Mouse (Mus musculus) heart, embryonic 15.5 days (tissue): Measurements from ENCODE around the gene Ubap2. TPM values are rescaled to one million over a fixed set of nuclear protein-coding genes. Genes with fewer than 3 reads are reported as not detected.

Experiments
- ATAC-seq: fragments of 200-750 bp; cut with Nextera tagmentation; replicated peaks from 2 replicates; pipeline ENCODE4 v1.8.0; 2017; ENCODE audit warnings: low read depth, moderate TSS enrichment; ENCODE audit not compliant: insufficient number of reproducible peaks, insufficient read depth, low FRiP score
- H3K27ac ChIP-seq: fragments of 300-500 bp; sonication (generic); 2 replicates; pipeline ENCODE4 v1.5.1; 2015; ENCODE audit warnings: mild to moderate bottlenecking, inconsistent platforms
- H3K27me3 ChIP-seq: fragments of 300-500 bp; sonication (generic); 2 replicates; pipeline ENCODE4 v1.6.1; 2015; ENCODE audit warnings: inconsistent platforms
- H3K36me3 ChIP-seq: fragments of 300-500 bp; sonication (generic); 2 replicates; pipeline ENCODE4 v1.6.1; 2015; ENCODE audit warnings: mild to moderate bottlenecking, inconsistent platforms
- H3K4me1 ChIP-seq: fragments of 300-500 bp; sonication (generic); replicated peaks from 2 replicates; pipeline ENCODE4 v1.6.1; 2015; ENCODE audit warnings: inconsistent platforms
- H3K4me2 ChIP-seq: fragments of 300-500 bp; sonication (generic); 2 replicates; pipeline ENCODE4 v1.6.1; 2015; ENCODE audit warnings: inconsistent platforms, mild to moderate bottlenecking, moderate library complexity
- H3K4me3 ChIP-seq: fragments of 300-500 bp; sonication (generic); 2 replicates; pipeline ENCODE4 v1.5.1; 2015; ENCODE audit warnings: mild to moderate bottlenecking, inconsistent platforms
- H3K9ac ChIP-seq: fragments of 300-500 bp; sonication (generic); 2 replicates; pipeline ENCODE4 v1.6.1; 2015; ENCODE audit warnings: mild to moderate bottlenecking, inconsistent platforms
- H3K9me3 ChIP-seq: fragments of 300-500 bp; sonication (generic); replicated peaks from 2 replicates; pipeline ENCODE4 v1.6.1; 2016; ENCODE audit warnings: inconsistent platforms
- WGBS: fragments of 180-500 bp; shearing (Covaris S2); methylation state at CpG from one replicate; pipeline ENCODE4 v1.1.7; 2015; ENCODE audit warnings: mixed read lengths; 5-methylcytosine and 5-hydroxymethylcytosine counted together
- polyA plus RNA-seq: library from polyadenylated mRNA; unstranded; fragments of >200 nt; fragmentation: Nextera tagmentation; extraction: Ambion mirVana; gene quantifications from 2 replicates; pipeline ENCODE4 v1.2.1, GENCODE M21; 2015

Gene Ubap2
- polyA plus RNA-seq, 1 experiment from 2014 or later, result 47.0 TPM

GRCm38 (mm10) chr4:41158251-41158650 is 116.7 kb downstream of the Ubap2 start:
- peaks cover 11% of the 10 kb centered on the region for H3K4me1 ChIP-seq
- 81% methylated on average over 1 of the region's 1 CpGs for WGBS

GRCm38 (mm10) chr4:41156961-41157360 is 118.0 kb downstream of the Ubap2 start:
- no peaks in the 10 kb centered on the region for H3K36me3 ChIP-seq
- H3K27me3 ChIP-seq, result no peaks in the 10 kb centered on the region
- no peak for ATAC-seq
- no peak overlapping the region for H3K4me3 ChIP-seq
- no peak overlapping the region for H3K27ac ChIP-seq
- peaks cover 11% of the 10 kb centered on the region for H3K4me1 ChIP-seq
- no peak overlapping the region for H3K4me2 ChIP-seq
- H3K9me3 ChIP-seq, result no peaks in the 10 kb centered on the region
- WGBS, result 79% methylated on average over 9 of the region's 9 CpGs
- H3K9ac ChIP-seq, result no peak overlapping the region

More at GRCm38 (mm10) chr4:41158251-41158650, 116.7 kb downstream of the Ubap2 start:
- Histone ChIP-seq H3K4me3 (no peak overlapping the region), H3K36me3 (no peaks in the 10 kb centered on the region), H3K9ac (no peak overlapping the region), H3K27me3 (no peaks in the 10 kb centered on the region), H3K4me2 (no peak overlapping the region), H3K9me3 (no peaks in the 10 kb centered on the region), H3K27ac (peak overlapping the region; percentile 33; the same call in 1 of the 2 replicates)
- no peak for ATAC-seq

GRCm38 (mm10) chr4:41153146-41153545 is 121.8 kb downstream of the Ubap2 start:
- Histone ChIP-seq H3K27me3 (no peaks in the 10 kb centered on the region), H3K9ac (no peak overlapping the region), H3K4me2 (no peak overlapping the region), H3K4me3 (no peak overlapping the region), H3K9me3 (no peaks in the 10 kb centered on the region), H3K4me1 (peaks cover 7% of the 10 kb centered on the region), H3K27ac (no peak overlapping the region), H3K36me3 (no peaks in the 10 kb centered on the region)
- ATAC-seq, result no peak
- WGBS, result 79% methylated on average over 3 of the region's 3 CpGs

GRCm38 (mm10) chr4:41151186-41151585 is 123.8 kb downstream of the Ubap2 start:
- ATAC-seq, result no peak

GRCm38 (mm10) chr4:41149891-41150290 is 125.1 kb downstream of the Ubap2 start:
- Histone ChIP-seq H3K36me3 (no peaks in the 10 kb centered on the region), H3K4me1 (no peaks in the 10 kb centered on the region; the same call in 1 of the 2 replicates), H3K4me3 (no peak overlapping the region), H3K9me3 (no peaks in the 10 kb centered on the region), H3K27me3 (no peaks in the 10 kb centered on the region), H3K4me2 (no peak overlapping the region), H3K9ac (no peak overlapping the region), H3K27ac (no peak overlapping the region)
- ATAC-seq, result no peak
- WGBS, result 77% methylated on average over 3 of the region's 3 CpGs

More at GRCm38 (mm10) chr4:41151186-41151585, 123.8 kb downstream of the Ubap2 start:
- Histone ChIP-seq H3K4me3 (no peak overlapping the region), H3K4me2 (no peak overlapping the region), H3K36me3 (no peaks in the 10 kb centered on the region), H3K9me3 (no peaks in the 10 kb centered on the region), H3K9ac (no peak overlapping the region), H3K4me1 (no peaks in the 10 kb centered on the region; the same call in 1 of the 2 replicates), H3K27me3 (no peaks in the 10 kb centered on the region), H3K27ac (no peak overlapping the region)
- WGBS, result 89% methylated on average over 7 of the region's 7 CpGs

Other genes with a start within 250 kb of the Ubap2 start
- 0.44 and 0.87 TPM in 2 replicates for gene Aqp7, start 227.0 kb downstream of the Ubap2 start, polyA plus RNA-seq
- gene Aqp3, start 177.0 kb downstream of the Ubap2 start, polyA plus RNA-seq, result 0.49 and 3.1 TPM in 2 replicates
- gene Nol6, start 150.7 kb downstream of the Ubap2 start, polyA plus RNA-seq, result 12.8 and 20.2 TPM in 2 replicates
- 70.6 and 73.1 TPM in 2 replicates for gene Ube2r2, start 139.4 kb downstream of the Ubap2 start, polyA plus RNA-seq
- gene Dcaf12, start 39.7 kb upstream of the Ubap2 start, polyA plus RNA-seq, result 50.2 and 57.2 TPM in 2 replicates
- 43.4 and 45.7 TPM in 2 replicates for gene Ubap1, start 73.9 kb upstream of the Ubap2 start, polyA plus RNA-seq
- gene Kif24, start 189.7 kb upstream of the Ubap2 start, polyA plus RNA-seq, result 3.0 and 4.4 TPM in 2 replicates
- gene Nudt2, start 190.0 kb upstream of the Ubap2 start, polyA plus RNA-seq, result 37.1 and 38.5 TPM in 2 replicates
- 2.7 and 4.0 TPM in 2 replicates for gene AI464131, start 227.9 kb upstream of the Ubap2 start, polyA plus RNA-seq
- gene 1110017D15Rik, start 242.2 kb upstream of the Ubap2 start, polyA plus RNA-seq, result 0.77 and 0.95 TPM in 2 replicates